Mouse (Mus musculus) cerebellum, adult 9-10 months (tissue): ENCODE measurements at regions not wholly inside any gene's neighbourhood (a gene's known extent, or its start where the extent isn't known, plus 50 kb on each side); places are given as distances from the start of the nearest gene placed in this dataset.

Experiments
- DNase-seq: peaks from one replicate; pipeline ENCODE4 v3.0.0; 2022

DNA sequence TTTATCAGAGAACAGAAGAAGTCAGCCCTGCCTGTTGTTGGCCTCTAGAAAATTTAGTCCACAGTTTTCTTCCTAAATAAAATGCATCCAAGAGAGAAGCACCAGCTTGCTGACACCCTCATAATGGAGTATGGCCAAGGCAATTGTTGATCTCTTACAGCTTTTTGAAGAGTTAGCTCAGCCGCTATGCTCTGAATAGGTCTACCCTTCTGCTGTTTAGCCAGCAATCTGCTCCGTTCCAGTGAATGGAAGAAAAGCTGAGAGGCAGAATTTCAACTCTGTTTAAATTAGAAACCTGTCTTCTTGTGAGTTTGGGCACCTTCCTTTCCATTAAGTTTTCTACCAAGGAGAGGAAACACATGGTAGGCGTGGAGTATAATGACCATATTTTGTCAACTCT is 290.8 kb downstream of the Rnf144b start:
- DNase-seq = no peak

DNA sequence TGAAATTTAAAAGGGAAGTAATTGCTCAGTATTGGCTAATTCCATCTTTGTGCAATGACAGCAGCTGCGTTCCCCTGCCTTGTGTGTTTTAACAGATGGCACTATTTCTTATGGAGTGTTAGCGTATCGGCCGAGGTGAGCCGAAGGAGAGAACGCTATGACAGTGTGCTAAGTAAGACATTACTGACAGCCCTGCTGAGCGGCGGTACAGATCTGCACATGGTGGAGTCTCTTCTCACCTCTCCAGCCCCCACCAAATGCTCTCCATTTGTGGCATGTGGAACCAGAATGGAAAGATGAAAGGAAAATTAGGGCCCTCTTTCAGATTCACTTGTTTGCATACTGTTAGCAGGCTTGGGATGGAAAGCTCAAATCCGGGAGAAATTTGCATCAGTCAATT is 291.5 kb downstream of the Rnf144b start:
- DNase-seq = no peak

DNA sequence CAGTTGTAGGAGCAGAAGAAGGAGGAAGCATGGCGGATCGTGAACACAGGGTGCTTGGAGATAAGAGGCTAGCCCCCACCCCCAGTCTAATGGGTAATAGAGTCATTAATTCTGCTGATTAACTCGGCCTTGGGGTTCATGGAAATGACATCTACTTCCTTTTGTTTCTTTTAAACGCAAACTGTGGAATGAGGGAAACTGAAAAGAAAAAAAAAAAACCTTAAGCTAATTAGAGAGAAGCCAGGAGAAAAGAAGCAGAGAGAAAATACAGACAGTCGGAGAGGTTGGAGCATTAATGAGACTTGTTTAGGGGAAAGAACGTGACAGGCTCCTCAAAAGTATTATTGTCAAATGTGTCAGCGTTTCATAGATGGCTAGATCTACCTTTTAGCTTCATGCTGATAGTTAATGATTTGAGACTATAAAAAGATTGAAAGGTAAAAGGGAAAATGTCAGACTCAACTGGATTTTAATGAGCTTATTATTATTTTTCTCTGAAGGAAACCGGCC is 307.5 kb downstream of the Rnf144b start:
- DNase-seq = no peak

GRCm38 (mm10) chr13:47430409-47430808 is 308.0 kb downstream of the Rnf144b start:
- DNase-seq = no peak

GRCm38 (mm10) chr13:47435631-47436030 is 313.2 kb downstream of the Rnf144b start:
- no peak for DNase-seq

DNA sequence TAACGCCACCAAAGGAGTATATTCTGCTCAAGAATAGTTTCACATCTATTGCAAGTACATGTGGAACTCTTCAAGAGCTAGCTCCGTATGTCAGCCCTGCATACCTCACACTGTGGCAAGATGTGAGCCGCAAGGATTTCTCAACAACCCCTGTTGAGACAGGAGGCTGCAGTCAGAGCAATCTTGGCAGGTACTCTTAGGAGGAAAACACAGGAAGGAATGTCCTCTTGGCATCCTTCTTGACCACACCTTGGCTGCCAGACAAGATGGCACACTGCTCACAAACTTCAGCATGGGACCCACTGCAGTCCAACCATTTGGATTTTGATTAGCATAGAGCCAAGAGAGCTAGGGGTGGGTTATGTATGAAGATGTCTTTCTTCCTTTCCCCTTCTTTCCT is 322.4 kb downstream of the Rnf144b start:
- DNase-seq = no peak

DNA sequence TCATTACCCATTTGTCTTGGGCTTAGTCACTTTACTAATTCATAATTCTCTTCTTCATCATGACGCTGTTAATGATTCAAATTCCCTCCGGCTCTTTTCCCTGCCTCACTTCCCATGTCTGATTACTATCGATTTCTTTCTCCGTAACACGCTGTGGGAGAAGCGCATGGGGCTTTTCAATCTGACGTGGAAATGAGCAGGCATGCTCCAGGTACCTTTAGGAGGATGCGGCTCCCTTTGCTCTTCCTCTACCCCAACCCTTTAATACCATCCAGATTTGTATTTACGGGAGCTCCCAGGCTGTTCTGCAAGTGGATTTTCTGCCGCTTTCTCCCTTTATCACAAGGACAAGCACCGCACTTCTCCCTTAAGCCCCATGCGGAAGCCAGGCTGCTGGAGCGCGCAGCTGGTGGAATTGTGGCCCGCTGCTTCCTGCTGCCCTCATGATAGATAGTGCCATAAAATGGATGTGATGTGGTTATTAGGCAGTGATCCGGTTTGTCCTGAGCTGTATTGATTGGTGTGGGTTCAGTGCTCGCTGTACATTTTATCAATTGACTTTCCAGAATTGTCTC is 329.8 kb downstream of the Rnf144b start:
- DNase-seq = no peak

- DNase-seq = no peak
Observed at GRCm38 (mm10) chr13:47462148-47462547, 339.7 kb downstream of the Rnf144b start.

DNA sequence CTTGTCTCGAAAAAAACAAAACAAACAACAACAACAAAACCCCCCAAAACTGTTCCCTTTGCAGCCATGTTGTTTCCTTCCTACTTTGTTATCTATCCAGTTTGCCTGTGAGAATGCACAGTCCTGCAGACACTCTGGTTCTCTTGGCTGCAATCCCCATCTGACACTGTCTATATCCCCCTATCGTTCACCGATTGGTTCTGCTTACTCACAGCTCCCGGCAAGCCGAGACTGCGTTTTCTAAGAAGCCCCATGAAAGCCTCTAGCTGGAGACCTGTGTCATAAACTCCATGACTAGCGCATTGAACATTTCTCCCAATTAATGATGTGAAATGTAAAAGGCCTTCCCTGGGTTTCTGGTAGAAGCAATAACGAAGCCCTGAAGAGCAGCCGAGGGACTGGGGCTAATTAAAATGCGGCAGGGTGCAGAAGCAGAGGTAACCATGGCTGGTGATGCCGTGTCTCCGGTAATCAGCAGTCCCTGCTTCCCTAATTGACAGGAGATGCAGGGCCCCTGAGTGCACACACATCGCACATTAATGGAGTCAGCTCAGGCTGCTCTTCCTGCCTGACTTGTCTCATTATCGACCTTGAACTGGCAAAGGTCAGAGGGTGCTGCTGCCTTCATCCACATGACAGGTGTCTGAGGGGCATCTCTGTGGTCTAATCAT is 349.2 kb downstream of the Rnf144b start:
- no peak for DNase-seq

DNA sequence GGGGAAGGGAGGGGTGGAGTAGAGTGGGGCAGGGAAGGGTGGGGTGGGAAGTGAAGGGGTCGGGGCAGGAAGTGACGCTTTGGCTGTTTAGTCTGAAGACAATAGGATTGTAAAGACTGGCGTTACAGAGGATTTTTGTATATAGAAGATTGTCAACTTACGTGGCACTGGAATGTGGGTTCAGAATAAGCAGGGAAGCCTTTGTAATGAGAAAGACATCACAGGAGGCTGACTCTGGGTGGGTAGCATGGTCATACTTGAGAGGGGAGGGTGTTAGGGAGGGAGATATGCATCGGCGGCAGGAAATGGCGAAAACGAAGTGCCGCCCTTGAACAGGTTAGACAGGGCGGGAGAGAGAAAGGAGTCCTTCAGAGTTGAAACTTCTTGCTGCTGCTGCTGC is 357.7 kb downstream of the Rnf144b start:
- no peak for DNase-seq

DNA sequence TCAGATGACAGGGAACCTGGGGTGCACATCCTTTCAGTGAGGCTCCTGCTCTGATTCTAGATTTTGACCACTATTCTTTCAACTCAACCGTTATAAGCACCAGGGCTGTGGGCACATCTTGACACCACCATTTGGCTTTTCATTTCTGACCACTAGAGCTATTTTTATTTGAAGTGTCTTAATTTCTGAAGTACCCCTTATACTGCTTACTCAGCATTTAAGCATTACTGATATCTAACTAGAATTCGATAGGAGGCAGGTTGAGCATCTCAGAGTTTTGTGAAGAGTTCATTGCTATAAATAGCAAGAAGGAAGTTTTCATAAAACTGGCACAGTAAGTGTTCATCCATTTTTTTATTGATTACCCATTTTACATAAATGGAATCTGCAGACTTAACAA is 362.4 kb downstream of the Rnf144b start:
- DNase-seq = no peak

DNA sequence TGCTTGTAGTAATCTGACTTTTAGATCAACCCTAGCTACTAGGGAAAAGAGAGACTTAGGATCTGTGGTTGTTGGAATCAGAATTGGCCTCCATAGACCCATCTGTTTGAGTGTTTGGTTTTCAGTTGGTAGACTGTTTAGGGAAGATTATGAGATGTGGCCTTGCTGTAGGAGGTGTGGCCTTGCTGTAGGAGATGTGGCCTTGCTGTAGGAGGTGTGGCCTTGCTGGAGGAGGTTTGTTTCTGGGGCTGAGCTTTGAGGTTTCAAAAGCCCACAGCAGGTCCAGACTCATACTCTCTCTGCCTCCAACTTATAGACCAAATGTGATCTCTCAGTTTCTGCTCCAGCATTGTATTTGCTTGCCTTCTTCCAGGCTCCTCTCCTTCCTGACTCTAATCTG is 363.7 kb downstream of the Rnf144b start:
- no peak for DNase-seq

GRCm38 (mm10) chr13:47486658-47487057 is 364.2 kb downstream of the Rnf144b start:
- no peak for DNase-seq

DNA sequence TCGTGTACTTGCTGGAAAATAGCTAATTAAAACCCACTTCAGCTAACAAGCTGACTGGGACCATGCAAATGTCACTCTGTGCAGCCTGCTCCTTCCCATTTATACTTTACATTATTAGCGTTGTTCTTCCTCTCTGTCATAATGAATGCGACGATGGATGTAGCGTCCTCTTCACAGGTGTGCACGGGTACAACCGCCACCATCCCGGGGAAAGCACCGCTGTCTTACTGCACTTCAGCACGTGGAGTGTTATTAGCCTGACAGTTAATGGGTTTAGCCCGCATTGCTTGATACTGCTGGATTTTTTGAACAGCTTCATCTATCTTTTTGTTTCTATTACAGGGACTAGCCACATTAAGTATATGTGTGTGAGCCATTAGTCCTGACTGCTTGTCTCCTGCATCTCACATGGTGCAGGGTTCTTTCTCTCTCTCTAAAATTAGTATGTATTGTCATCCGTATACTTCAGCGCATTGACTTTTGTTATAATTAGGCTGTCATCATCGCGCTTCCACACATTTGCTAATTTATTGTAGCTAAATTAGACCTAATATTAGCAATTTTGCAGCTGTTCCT is 383.0 kb downstream of the Rnf144b start:
- DNase-seq = no peak

DNA sequence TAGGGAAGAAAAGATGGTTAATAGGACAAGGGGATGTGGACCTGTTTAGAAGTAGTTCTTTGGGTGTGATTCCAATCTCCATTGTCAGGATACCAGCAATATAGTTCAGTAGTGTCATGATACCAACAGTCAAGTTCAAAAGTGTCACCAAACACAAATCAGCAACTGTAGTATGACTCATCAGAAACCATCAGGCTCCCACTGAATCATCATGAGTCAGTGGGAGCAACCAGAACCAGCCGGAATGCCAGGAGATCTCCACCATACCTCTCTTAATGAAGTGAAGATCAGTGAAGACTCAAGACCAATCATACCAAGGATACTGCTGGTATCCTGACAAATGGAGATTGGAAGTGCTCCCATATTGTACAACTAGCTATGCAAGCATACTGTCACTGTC is 410.5 kb downstream of the Rnf144b start:
- DNase-seq = no peak

DNA sequence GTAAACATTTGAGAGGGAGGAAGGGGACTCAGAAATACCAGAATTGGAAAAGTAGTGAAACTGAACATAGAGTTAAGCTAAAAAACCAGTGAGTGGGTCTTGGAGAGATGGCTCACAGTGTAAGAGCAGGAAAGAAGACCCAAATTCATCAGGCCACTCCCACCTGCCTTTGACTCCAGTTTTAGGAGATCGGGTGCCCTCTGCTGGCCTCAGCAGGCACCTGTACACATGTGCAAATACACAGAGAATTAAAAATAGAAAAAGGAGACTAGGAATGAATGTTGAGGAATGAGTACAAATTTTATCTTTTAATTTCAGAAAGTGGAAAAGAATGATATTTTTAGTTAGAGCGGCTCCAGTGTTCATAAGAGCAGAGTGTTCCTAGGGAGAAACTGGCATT is 414.7 kb downstream of the Rnf144b start:
- DNase-seq = no peak

GRCm38 (mm10) chr13:47549626-47550025 is 427.2 kb downstream of the Rnf144b start:
- DNase-seq = no peak

- no peak for DNase-seq
Observed at GRCm38 (mm10) chr13:47552251-47552650, 429.8 kb downstream of the Rnf144b start.

DNA sequence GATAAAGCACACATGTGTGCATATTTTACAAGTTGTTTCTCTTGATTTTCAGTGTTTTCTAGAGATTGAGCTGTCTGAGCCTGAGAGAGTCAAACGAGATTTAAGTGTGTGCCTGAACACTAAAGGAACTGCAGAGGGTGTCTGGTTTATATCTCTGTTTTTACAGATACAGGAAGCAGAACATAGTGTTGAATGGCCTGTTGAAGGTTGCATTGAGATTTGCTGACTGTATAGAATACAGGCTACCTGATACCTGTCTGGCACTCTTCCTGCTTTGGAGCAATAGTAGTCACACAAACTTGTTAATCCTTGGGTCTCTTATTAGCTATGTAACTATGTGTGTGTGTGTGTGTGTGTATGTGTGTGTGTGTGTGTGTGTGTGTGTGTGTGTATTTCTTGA is 431.7 kb downstream of the Rnf144b start:
- no peak for DNase-seq

GRCm38 (mm10) chr13:47557196-47557974 is 434.9 kb downstream of the Rnf144b start:
- DNase-seq = no peak

DNA sequence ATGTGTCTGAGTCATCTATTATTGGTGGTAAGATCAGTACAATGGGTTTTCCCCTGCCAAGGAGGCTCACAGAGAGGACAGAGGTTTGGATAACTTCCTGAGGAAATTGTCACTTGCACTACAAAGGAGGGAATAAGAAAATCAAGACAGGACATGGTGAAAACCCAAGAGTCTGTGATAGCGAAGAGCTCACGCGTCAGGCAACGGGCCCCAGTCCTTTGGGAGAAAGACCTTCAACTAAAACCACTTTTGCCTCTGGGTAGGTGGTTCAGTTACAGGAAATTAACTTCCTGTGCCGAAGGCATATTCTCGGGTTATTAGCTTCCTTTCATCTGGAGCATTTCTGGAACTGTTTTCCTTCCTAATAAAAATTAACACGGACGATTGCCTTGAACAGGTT is 440.4 kb downstream of the Rnf144b start:
- DNase-seq = no peak

DNA sequence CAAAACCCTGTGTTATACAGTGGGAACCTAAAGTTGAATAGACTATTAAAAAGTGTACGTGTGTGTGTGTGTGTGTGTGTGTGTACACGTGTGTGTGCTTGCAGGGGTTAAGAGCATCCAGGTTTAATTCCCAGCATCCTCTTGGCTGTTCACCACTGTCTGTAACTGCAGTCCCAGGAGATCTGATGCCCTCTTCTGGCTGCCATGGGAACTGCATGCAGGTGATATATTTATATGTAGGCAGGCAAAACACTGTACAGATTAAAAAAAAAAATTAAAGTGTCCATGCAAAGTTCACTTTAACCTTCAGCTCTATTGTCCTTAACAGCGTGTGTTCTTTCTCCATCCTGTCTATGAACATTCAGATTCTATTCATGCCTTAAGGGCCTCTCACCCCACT is 454.1 kb downstream of the Rnf144b start:
- no peak for DNase-seq

DNA sequence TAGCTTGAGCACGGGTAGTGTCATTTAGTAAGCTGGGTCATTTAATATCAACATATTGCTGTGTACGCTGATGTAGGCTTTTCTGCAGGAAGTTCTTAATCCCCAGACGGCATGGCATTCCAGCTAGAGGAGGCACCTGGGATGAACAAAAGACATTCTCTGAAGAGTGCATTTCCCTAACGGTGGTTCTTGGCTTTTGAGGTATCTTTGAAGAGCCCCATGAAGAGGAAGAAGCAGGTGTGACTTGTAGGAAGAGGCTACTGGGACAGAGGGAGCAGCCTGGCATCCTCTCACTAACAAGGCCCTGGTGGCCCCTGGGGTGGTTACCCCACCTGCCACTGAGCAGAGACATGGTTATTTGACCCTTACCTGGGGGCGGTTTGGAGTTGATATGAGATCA is 457.7 kb downstream of the Rnf144b start:
- no peak for DNase-seq

DNA sequence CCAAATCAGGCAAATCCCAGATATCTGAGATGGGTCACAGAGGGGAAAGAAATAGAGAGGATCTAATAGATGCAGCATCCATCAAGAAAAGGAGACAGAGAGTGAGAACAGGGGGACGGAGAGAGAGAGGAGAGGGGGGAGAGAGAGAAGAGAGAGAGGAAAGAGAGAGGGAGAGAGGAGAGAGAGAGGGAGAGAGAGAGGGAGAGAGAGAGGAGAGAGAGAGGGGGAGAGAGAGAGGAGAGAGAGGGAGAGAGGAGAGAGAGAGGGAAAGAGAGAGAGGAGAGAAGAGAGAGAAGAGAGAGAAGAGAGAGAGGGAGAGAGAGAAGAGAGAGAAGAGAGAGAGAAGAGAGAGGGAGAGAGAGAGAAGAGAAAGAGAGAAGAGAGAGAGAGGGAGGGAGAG is 462.7 kb downstream of the Rnf144b start:
- DNase-seq = no peak
